Mouse (Mus musculus) bone marrow, adult 2 months (tissue): ENCODE results near the gene Abca1. TPM values are rescaled to one million over a fixed set of nuclear protein-coding genes. Genes with fewer than 3 reads are reported as not detected.

ENCODE experiments used
- H3K27ac ChIP-seq: fragments of 200-500 bp; 2 replicates; pipeline ENCODE4 v1.5.1; 2012; ENCODE audit warnings: low read depth, mild to moderate bottlenecking, control low read depth, inconsistent platforms, low read length; ENCODE audit not compliant: control insufficient read depth, poor library complexity, insufficient read depth
- H3K4me1 ChIP-seq: fragments of 200-500 bp; 2 replicates; pipeline ENCODE4 v1.6.1; 2011; ENCODE audit warnings: low read length; ENCODE audit not compliant: control insufficient read depth, insufficient read depth
- H3K4me3 ChIP-seq: fragments of 200-500 bp; replicated peaks from 2 replicates; pipeline ENCODE3; 2011; ENCODE audit warnings: mild to moderate bottlenecking, low read depth, low read length, control low read depth; ENCODE audit not compliant: control insufficient read depth
- CTCF ChIP-seq: fragments of 200-500 bp; IDR thresholded peaks from 2 replicates; pipeline ENCODE4 v1.5.1; 2011; ENCODE audit warnings: low read length, control low read depth; ENCODE audit not compliant: control insufficient read depth, insufficient read depth
- POLR2A ChIP-seq: fragments of 200-500 bp; IDR thresholded peaks from 2 replicates; pipeline ENCODE4 v1.6.1; 2011; ENCODE audit warnings: low read depth, mild to moderate bottlenecking, control low read depth, low read length, borderline replicate concordance; ENCODE audit not compliant: control insufficient read depth
- WGBS: fragments of 180-500 bp; shearing (Covaris S2); methylation state at CpG from one replicate; pipeline ENCODE4 v1.1.7; 2018; 5-methylcytosine and 5-hydroxymethylcytosine counted together
- polyA plus RNA-seq: library from polyadenylated mRNA; stranded (reverse); fragments of >200 nt; gene quantifications from 2 replicates; pipeline ENCODE4 v1.2.4, GENCODE M21; 2011; ENCODE audit warnings: low replicate concordance; ENCODE audit not compliant: missing spikeins, insufficient read depth, insufficient read length

The Abca1 gene
- polyA plus RNA-seq, 1 experiment = 4.9 TPM

- no peak overlapping the region for H3K27ac ChIP-seq
- 78% methylated on average over 4 of the region's 4 CpGs for WGBS
- H3K4me1 ChIP-seq = peaks cover 6% of the 10 kb centered on the region
- no peak overlapping the region for H3K4me3 ChIP-seq
- no peak for TF ChIP-seq POLR2A
- TF ChIP-seq CTCF = no peak
Measured at GRCm38 (mm10) chr4:53147046-53147445, 12.6 kb downstream of the Abca1 start.

- TF ChIP-seq CTCF = no peak
- no peak overlapping the region for H3K27ac ChIP-seq
- WGBS = 78% methylated on average over 12 of the region's 12 CpGs
- H3K4me1 ChIP-seq = peaks cover 6% of the 10 kb centered on the region
- H3K4me3 ChIP-seq = no peak overlapping the region
Measured at GRCm38 (mm10) chr4:53146227-53146949, 13.3 kb downstream of the Abca1 start.

- no peak overlapping the region for H3K4me3 ChIP-seq
- 70% methylated on average over 12 of the region's 12 CpGs for WGBS
- peaks cover 5% of the 10 kb centered on the region for H3K4me1 ChIP-seq
- H3K27ac ChIP-seq = no peak overlapping the region
- TF ChIP-seq POLR2A (no peak), CTCF (no peak)
Measured at GRCm38 (mm10) chr4:53145434-53146168, 14.1 kb downstream of the Abca1 start.

- Histone ChIP-seq H3K27ac (no peak overlapping the region), H3K4me3 (no peak overlapping the region), H3K4me1 (peaks cover 5% of the 10 kb centered on the region)
- no peak for TF ChIP-seq CTCF
- no peak for TF ChIP-seq POLR2A
- 90% methylated on average over 10 of the region's 10 CpGs for WGBS
Measured at GRCm38 (mm10) chr4:53144571-53144970, 15.1 kb downstream of the Abca1 start.

DNA sequence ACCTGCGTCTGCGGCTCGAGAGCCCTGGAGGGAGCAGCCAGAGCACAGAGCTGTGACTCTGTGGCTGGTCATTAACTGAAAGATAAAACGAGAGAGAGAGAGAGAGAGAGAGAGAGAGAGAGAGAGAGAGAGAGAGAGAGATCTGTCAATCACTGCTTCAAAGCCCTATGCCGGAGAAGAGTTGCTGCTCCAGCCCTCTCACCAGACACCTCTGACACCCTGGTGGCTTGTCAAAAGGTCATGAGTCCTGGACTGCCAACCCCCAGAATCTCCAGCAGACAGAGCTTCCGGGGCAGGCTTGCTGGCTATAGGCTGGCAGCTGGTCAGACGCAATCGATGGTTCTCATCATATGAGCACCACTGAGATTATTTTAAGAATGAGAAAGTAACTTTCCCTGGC lies 15.7 kb downstream of the Abca1 start:
- 83% methylated on average over 8 of the region's 8 CpGs for WGBS
- H3K4me3 ChIP-seq = no peak overlapping the region

DNA sequence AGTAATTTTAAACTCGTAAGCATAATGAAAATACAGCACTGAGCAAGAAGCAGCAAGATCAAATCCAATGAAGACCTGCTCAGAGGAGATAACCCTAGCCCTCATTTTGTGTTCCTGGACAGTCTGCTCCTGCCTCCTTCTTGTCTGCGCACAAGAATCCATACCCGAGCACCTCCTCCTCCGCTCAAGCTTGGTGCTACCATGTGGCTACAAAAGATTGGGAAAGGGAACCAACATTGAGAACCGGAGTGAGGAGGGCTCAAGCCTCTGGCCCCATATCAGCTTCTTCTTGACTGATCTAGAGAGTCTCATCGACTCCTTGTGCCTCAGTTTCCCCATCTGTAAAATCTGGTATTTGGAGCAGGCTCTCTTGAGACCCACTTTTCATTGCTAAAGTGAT lies 19.0 kb downstream of the Abca1 start:
- Histone ChIP-seq H3K27ac (no peak overlapping the region), H3K4me1 (no peaks in the 10 kb centered on the region), H3K4me3 (no peak overlapping the region)
- TF ChIP-seq POLR2A = no peak
- no peak for TF ChIP-seq CTCF
- 78% methylated on average over 6 of the region's 6 CpGs for WGBS

More for the DNA sequence above, 15.7 kb downstream of the Abca1 start:
- TF ChIP-seq CTCF = no peak
- TF ChIP-seq POLR2A = no peak
- peaks cover 2% of the 10 kb centered on the region for H3K4me1 ChIP-seq
- no peak overlapping the region for H3K27ac ChIP-seq

GRCm38 (mm10) chr4:53139495-53139894 lies 20.2 kb downstream of the Abca1 start:
- Histone ChIP-seq H3K4me3 (no peak overlapping the region), H3K27ac (no peak overlapping the region)

GRCm38 (mm10) chr4:53138974-53139373 lies 20.7 kb downstream of the Abca1 start:
- 71% methylated on average over 3 of the region's 3 CpGs for WGBS
- no peak for TF ChIP-seq POLR2A
- no peak for TF ChIP-seq CTCF
- Histone ChIP-seq H3K4me3 (no peak overlapping the region), H3K27ac (no peak overlapping the region), H3K4me1 (no peaks in the 10 kb centered on the region)

More at GRCm38 (mm10) chr4:53139495-53139894, 20.2 kb downstream of the Abca1 start:
- H3K4me1 ChIP-seq = no peaks in the 10 kb centered on the region
- 79% methylated on average over 2 of the region's 2 CpGs for WGBS
- TF ChIP-seq CTCF (no peak), POLR2A (no peak)
